25 mouse cellular contexts compared by ENCODE assay signal in the genomic region with DNA sequence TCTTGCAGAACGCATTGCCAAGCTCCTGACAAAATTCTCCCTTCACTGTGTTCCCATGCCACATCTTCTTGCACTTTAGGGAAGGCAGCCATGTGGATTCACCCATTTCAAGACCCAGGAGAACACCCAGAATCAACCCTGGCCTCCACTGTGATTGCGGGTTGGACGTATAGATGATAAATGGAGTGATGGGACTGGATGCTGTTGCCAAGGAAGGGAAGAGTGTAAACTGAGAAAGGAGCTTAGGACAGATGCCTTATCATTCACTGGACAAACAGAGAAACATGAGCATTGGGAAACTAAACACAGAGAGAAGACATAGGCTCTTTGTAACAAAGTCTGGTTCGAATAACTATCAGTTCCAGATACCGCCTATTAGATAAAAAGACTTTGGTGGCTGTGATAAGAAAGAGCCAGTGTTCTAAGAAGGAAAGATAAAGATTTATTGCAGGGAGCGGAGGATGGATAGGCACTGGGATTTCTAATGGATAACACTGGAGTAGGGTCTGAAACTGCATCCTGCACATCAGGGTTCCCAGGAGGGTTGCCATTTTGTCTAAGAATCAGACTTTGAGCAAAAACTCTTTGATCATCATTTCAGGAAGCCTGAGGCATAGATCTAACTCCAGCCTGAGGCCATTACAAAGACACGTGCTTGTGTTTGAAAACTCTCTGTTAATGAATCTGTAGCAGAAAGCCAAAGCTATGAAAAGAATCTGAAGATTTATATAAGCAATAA. TPM values are rescaled to one million over a fixed set of nuclear protein-coding genes. Genes with fewer than 3 reads are reported as not detected.
"Had no signal": no experiment of that assay in that cellular context is flagged by ENCODE, and none has a peak within 500 bp of the region (broad histone marks: within the 10 kb centered on the region; RNA-seq: fewer than 3 reads in every experiment).

No protein-coding gene starts in this region.

- ATAC-seq: intestine, embryonic 15.5 days; liver, embryonic 12.5 days; midbrain, embryonic 13.5 days had no signal

- H3K4me2 ChIP-seq: intestine, embryonic 15.5 days; kidney, embryonic 15.5 days; limb, embryonic 13.5 days; liver, embryonic 12.5 days; liver, embryonic 15.5 days; midbrain, embryonic 13.5 days; neural tube, embryonic 12.5 days; neural tube, embryonic 15.5 days had no signal

- H3K9ac ChIP-seq: intestine, embryonic 15.5 days; kidney, embryonic 15.5 days; limb, embryonic 13.5 days; liver, embryonic 12.5 days; liver, embryonic 15.5 days; midbrain, embryonic 13.5 days; neural tube, embryonic 12.5 days; neural tube, embryonic 15.5 days had no signal

- H3K9me3 ChIP-seq: intestine, embryonic 15.5 days; kidney, embryonic 15.5 days; limb, embryonic 10.5 days; limb, embryonic 13.5 days; liver, embryonic 12.5 days; liver, embryonic 15.5 days; midbrain, embryonic 10.5 days; midbrain, embryonic 13.5 days; neural tube, embryonic 12.5 days; neural tube, embryonic 15.5 days had no signal

- H3K27me3 ChIP-seq: intestine, embryonic 15.5 days; kidney, embryonic 15.5 days; limb, embryonic 13.5 days; liver, embryonic 12.5 days; liver, embryonic 15.5 days; midbrain, embryonic 13.5 days; neural tube, embryonic 12.5 days; neural tube, embryonic 15.5 days had no signal

- H3K27ac ChIP-seq: intestine, embryonic 15.5 days; kidney, embryonic 15.5 days; limb, embryonic 10.5 days; limb, embryonic 13.5 days; liver, embryonic 12.5 days; liver, embryonic 15.5 days; macrophage; midbrain, embryonic 10.5 days; midbrain, embryonic 13.5 days; neural tube, embryonic 12.5 days; neural tube, embryonic 15.5 days; stomach, postnatal 0 days had no signal

- H3K4me1 ChIP-seq: intestine, embryonic 15.5 days; kidney, embryonic 15.5 days; limb, embryonic 13.5 days; liver, embryonic 12.5 days; liver, embryonic 15.5 days; midbrain, embryonic 10.5 days; midbrain, embryonic 13.5 days; neural tube, embryonic 12.5 days; neural tube, embryonic 15.5 days had no signal

- DNase-seq: kidney, adult 11 months; kidney, adult 8-10 months; kidney, postnatal 14 days; kidney, postnatal 4 days; liver; lung, postnatal 14 days; right cerebral cortex, adult 18-20 months; right cerebral cortex, postnatal 14 days; right cerebral cortex, postnatal 4 days; thymus, adult 2 months; thymus, postnatal 14 days; thymus, postnatal 4 days had no signal

- H3K36me3 ChIP-seq: intestine, embryonic 15.5 days; kidney, embryonic 15.5 days; limb, embryonic 10.5 days; limb, embryonic 13.5 days; liver, embryonic 12.5 days; liver, embryonic 15.5 days; midbrain, embryonic 10.5 days; midbrain, embryonic 13.5 days; neural tube, embryonic 12.5 days; neural tube, embryonic 15.5 days had no signal

- H3K4me3 ChIP-seq: intestine, embryonic 15.5 days; kidney, embryonic 15.5 days; limb, embryonic 10.5 days; limb, embryonic 13.5 days; liver, embryonic 12.5 days; liver, embryonic 15.5 days; midbrain, embryonic 10.5 days; midbrain, embryonic 13.5 days; neural tube, embryonic 12.5 days; neural tube, embryonic 15.5 days had no signal

RNA-seq across cellular contexts. Expression of gene Corin, which starts 44.7 kb away (rescaled TPM):
- total RNA-seq: megakaryocyte, adult 5-6 weeks had no signal
- polyA plus RNA-seq: macrophage had no signal
